30 mouse cellular contexts compared by ENCODE assay signal in the genomic region with DNA sequence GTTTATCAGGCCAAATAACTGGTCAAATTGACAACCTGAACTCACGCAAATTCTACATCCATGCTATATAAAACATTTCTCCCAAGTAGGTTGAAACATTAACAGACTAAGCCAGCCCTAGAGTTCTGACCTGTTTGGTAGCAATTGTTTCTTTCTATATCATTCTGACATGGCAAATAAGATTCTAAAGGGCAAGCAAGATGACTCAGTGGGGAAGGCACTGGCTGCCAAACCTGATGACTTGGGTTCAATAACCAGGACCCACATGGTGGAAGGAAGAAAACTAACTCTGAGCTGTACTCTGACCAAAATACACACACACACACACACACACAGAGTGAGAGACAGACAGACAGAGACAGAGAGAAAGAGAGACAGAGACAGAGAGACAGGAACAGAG. TPM values are rescaled to one million over a fixed set of nuclear protein-coding genes. Genes with fewer than 3 reads are reported as not detected.
DNase-seq lines count a peak whose midpoint lies in the region; ATAC-seq and TF ChIP-seq lines count a peak whose summit lies in the region.
"Had no signal": no experiment of that assay in that cellular context is flagged by ENCODE, and none has a peak within 500 bp of the region (broad histone marks: within the 10 kb centered on the region; RNA-seq: fewer than 3 reads in every experiment).

No protein-coding gene starts in this region.

- H3K27me3 ChIP-seq in megakaryocyte, embryonic 14.5 days (replicated peaks): no peaks in the 10 kb centered on the region
- H3K27me3 ChIP-seq in MEL (ENCODE audit: control insufficient read depth in 1 of 2, insufficient read depth in 2 of 2, low read length in 2 of 2): no peaks in the 10 kb centered on the region
- H3K27me3 ChIP-seq in stomach, postnatal 0 days (ENCODE audit: control insufficient read depth, insufficient read depth, low read length): no peaks in the 10 kb centered on the region
- no peaks in the 10 kb centered on the region for H3K27me3 ChIP-seq in midbrain, embryonic 11.5 days (ENCODE audit: control insufficient read depth, insufficient read depth, low read length)
- H3K27me3 ChIP-seq: embryonic facial prominence, embryonic 12.5 days; embryonic facial prominence, embryonic 15.5 days; forebrain, embryonic 13.5 days; heart, embryonic 13.5 days had no signal

- H3K4me1 ChIP-seq in megakaryocyte, embryonic 14.5 days: peaks cover 78% of the 10 kb centered on the region
- H3K4me1 ChIP-seq in MEL (ENCODE audit: control insufficient read depth in 1 of 2, insufficient read depth in 2 of 2, low read length in 2 of 2): peaks cover 32 to 36% of the 10 kb centered on the region in 2 experiments
- H3K4me1 ChIP-seq in embryonic fibroblast, embryonic 13.5 days (ENCODE audit: control insufficient read depth, insufficient read depth, low read length): peaks cover 4% of the 10 kb centered on the region
- no peaks in the 10 kb centered on the region for H3K4me1 ChIP-seq in stomach, postnatal 0 days (replicated peaks; ENCODE audit: control insufficient read depth, insufficient read depth)
- H3K4me1 ChIP-seq in midbrain, embryonic 11.5 days (ENCODE audit: control insufficient read depth, insufficient read depth, low read length): no peaks in the 10 kb centered on the region
- H3K4me1 ChIP-seq: embryonic facial prominence, embryonic 12.5 days; embryonic facial prominence, embryonic 15.5 days; forebrain, embryonic 10.5 days; forebrain, embryonic 13.5 days; heart, embryonic 10.5 days; heart, embryonic 13.5 days had no signal

- TF ChIP-seq POLR2A in MEL (IDR thresholded peaks at IDR 0.05; ENCODE audit: control insufficient read depth in 1 of 2, insufficient read depth in 1 of 2, low read depth in 1 of 2, low read length in 2 of 2, poor library complexity in 1 of 2): no peak
- no peak for TF ChIP-seq POLR2A in embryonic fibroblast, embryonic 13.5 days (IDR thresholded peaks at IDR 0.05; ENCODE audit: low read depth, low read length)

- 69% methylated on average over 1 of the region's 1 CpGs for WGBS in stomach, postnatal 0 days
- 97% methylated on average over 1 of the region's 1 CpGs for WGBS in midbrain, embryonic 11.5 days

- H3K27ac ChIP-seq in MEL (ENCODE audit: control insufficient read depth, low read depth, low read length): peak overlapping the region; percentile 29; the same call in 1 of the 2 replicates
- H3K27ac ChIP-seq in embryonic fibroblast, embryonic 13.5 days (ENCODE audit: insufficient read depth, low read length): peak overlapping the region; percentile 7; the same call in 1 of the 2 replicates
- H3K27ac ChIP-seq in stomach, postnatal 0 days (replicated peaks): no peak overlapping the region
- no peak overlapping the region for H3K27ac ChIP-seq in midbrain, embryonic 11.5 days (ENCODE audit: low read depth, low read length)
- H3K27ac ChIP-seq: embryonic facial prominence, embryonic 12.5 days; embryonic facial prominence, embryonic 15.5 days; forebrain, embryonic 10.5 days; forebrain, embryonic 13.5 days; heart, adult 2 months; heart, embryonic 10.5 days; heart, embryonic 13.5 days; hindbrain, embryonic 14.5 days; hindbrain, postnatal 0 days had no signal

- no peaks in the 10 kb centered on the region for H3K9me3 ChIP-seq in megakaryocyte, embryonic 14.5 days
- no peaks in the 10 kb centered on the region for H3K9me3 ChIP-seq in MEL (replicated peaks; ENCODE audit: insufficient read depth, low read length)
- no peaks in the 10 kb centered on the region for H3K9me3 ChIP-seq in stomach, postnatal 0 days (ENCODE audit: control insufficient read depth, low read length)
- no peaks in the 10 kb centered on the region for H3K9me3 ChIP-seq in midbrain, embryonic 11.5 days (ENCODE audit: control insufficient read depth, low read length)
- H3K9me3 ChIP-seq: embryonic facial prominence, embryonic 12.5 days; embryonic facial prominence, embryonic 15.5 days; forebrain, embryonic 10.5 days; forebrain, embryonic 13.5 days; heart, embryonic 10.5 days; heart, embryonic 13.5 days had no signal

- no peak for TF ChIP-seq EP300 in MEL (IDR thresholded peaks at IDR 0.05; ENCODE audit: low read depth in 1 of 2, low read length in 2 of 2)
- TF ChIP-seq EP300 in stomach, postnatal 0 days (optimal IDR thresholded peaks at IDR 0.05): no peak

- H3K9ac ChIP-seq in MEL (ENCODE audit: control insufficient read depth, low read depth, low read length, poor library complexity, severe bottlenecking): no peak overlapping the region
- H3K9ac ChIP-seq in stomach, postnatal 0 days (ENCODE audit: low read length): no peak overlapping the region
- no peak overlapping the region for H3K9ac ChIP-seq in midbrain, embryonic 11.5 days (ENCODE audit: low read length)
- H3K9ac ChIP-seq: embryonic facial prominence, embryonic 12.5 days; embryonic facial prominence, embryonic 15.5 days; forebrain, embryonic 13.5 days; heart, embryonic 13.5 days; hindbrain, embryonic 14.5 days had no signal

- H3K4me2 ChIP-seq in stomach, postnatal 0 days (replicated peaks; ENCODE audit: low read depth): no peak overlapping the region
- no peak overlapping the region for H3K4me2 ChIP-seq in midbrain, embryonic 11.5 days
- H3K4me2 ChIP-seq: embryonic facial prominence, embryonic 12.5 days; embryonic facial prominence, embryonic 15.5 days; forebrain, embryonic 13.5 days; heart, embryonic 13.5 days; hindbrain, embryonic 14.5 days had no signal

- TF ChIP-seq RAD21 in MEL (IDR thresholded peaks at IDR 0.05; ENCODE audit: low read depth, low read length): no peak

- no peak for TF ChIP-seq CTCF in MEL (IDR thresholded peaks at IDR 0.05 in 2 of 3, conservative IDR thresholded peaks at IDR 0.05 in 1 of 3; ENCODE audit: control insufficient read depth in 1 of 3, insufficient read depth in 1 of 3, low read depth in 2 of 3, low read length in 3 of 3, poor library complexity in 1 of 3, severe bottlenecking in 1 of 3)
- TF ChIP-seq CTCF in embryonic fibroblast, embryonic 13.5 days (IDR thresholded peaks at IDR 0.05; ENCODE audit: borderline replicate concordance, insufficient read depth, low read length): no peak
- no peak for TF ChIP-seq CTCF in stomach, postnatal 0 days (IDR thresholded peaks at IDR 0.05; ENCODE audit: low read depth)

- no peak for ATAC-seq in megakaryocyte, adult 5-6 weeks (ENCODE audit: poor library complexity, severe bottlenecking)
- peak; percentile 73; the same call in 1 of the 2 replicates for ATAC-seq in stomach, postnatal 0 days (ENCODE audit: low FRiP score, low TSS enrichment)
- ATAC-seq in midbrain, embryonic 11.5 days (ENCODE audit: low FRiP score): no peak
- ATAC-seq: activated CD4-positive, CD25-positive, alpha-beta regulatory T cell, adult 4 months; forebrain, embryonic 13.5 days; forebrain, embryonic 16.5 days; hindbrain, postnatal 0 days had no signal

- H3K36me3 ChIP-seq in megakaryocyte, embryonic 14.5 days (replicated peaks; ENCODE audit: low read length): peaks cover 29% of the 10 kb centered on the region
- H3K36me3 ChIP-seq in MEL (ENCODE audit: control insufficient read depth in 1 of 2, insufficient read depth in 2 of 2, low read length in 2 of 2): peaks cover 0 to 41% of the 10 kb centered on the region in 2 experiments; a peak in 2 of 4 replicates
- H3K36me3 ChIP-seq in stomach, postnatal 0 days (ENCODE audit: control insufficient read depth, insufficient read depth, low read length): no peaks in the 10 kb centered on the region
- no peaks in the 10 kb centered on the region for H3K36me3 ChIP-seq in midbrain, embryonic 11.5 days (ENCODE audit: control insufficient read depth, insufficient read depth, low read length)
- H3K36me3 ChIP-seq: embryonic facial prominence, embryonic 12.5 days; embryonic facial prominence, embryonic 15.5 days; forebrain, embryonic 10.5 days; G1E; heart, embryonic 10.5 days; heart, embryonic 13.5 days had no signal

- DNase-seq in MEL (ENCODE audit: low read depth, low spot score): no peak
- DNase-seq in stomach, postnatal 0 days (ENCODE audit: low spot score): peak; percentile 27
- DNase-seq in lung, postnatal 10 days: no peak
- no peak for DNase-seq in cerebellum, postnatal 10 days
- DNase-seq in midbrain, embryonic 11.5 days (ENCODE audit: low spot score, missing footprints): no peak
- DNase-seq: adrenal gland, adult 8-10 months; adrenal gland, postnatal 25 days; cerebellum, adult 18-20 months; cerebellum, adult 9-10 months; cerebellum, postnatal 25 days; gastrocnemius, postnatal 10 days; gastrocnemius, postnatal 36 days; heart, adult 2 months; heart, postnatal 14 days; heart, postnatal 4 days had no signal

- H3K79me2 ChIP-seq in MEL (ENCODE audit: control insufficient read depth, insufficient read depth, low read length, poor library complexity): no peaks in the 10 kb centered on the region; the same call in none of the 2 replicates

- H3K4me3 ChIP-seq in megakaryocyte, embryonic 14.5 days (replicated peaks): peak overlapping the region; percentile 56
- H3K4me3 ChIP-seq in MEL (ENCODE audit: control insufficient read depth in 1 of 2, insufficient read depth in 1 of 2, low read depth in 2 of 2, low read length in 2 of 2): no peak overlapping the region
- H3K4me3 ChIP-seq in embryonic fibroblast, embryonic 13.5 days (ENCODE audit: insufficient read depth, low read length): no peak overlapping the region
- H3K4me3 ChIP-seq in stomach, postnatal 0 days (ENCODE audit: low read depth, low read length): no peak overlapping the region
- H3K4me3 ChIP-seq in midbrain, embryonic 11.5 days (ENCODE audit: low read depth, low read length): no peak overlapping the region
- H3K4me3 ChIP-seq: embryonic facial prominence, embryonic 12.5 days; embryonic facial prominence, embryonic 15.5 days; erythroblast, embryonic 14.5 days; forebrain, embryonic 10.5 days; forebrain, embryonic 13.5 days; heart, adult 2 months; heart, embryonic 10.5 days; heart, embryonic 13.5 days had no signal

TF ChIP-seq in MEL, 35 proteins besides CTCF, POLR2A, EP300 and RAD21:
- TF ChIP-seq MEF2A (IDR thresholded peaks at IDR 0.05; ENCODE audit: extremely low read depth, insufficient replicate concordance, low read depth, low read length, poor library complexity, severe bottlenecking) (no peak), MAX (IDR thresholded peaks at IDR 0.05; ENCODE audit: low read length) (no peak), SMC3 (IDR thresholded peaks at IDR 0.05; ENCODE audit: low read depth, low read length) (no peak), MYB (IDR thresholded peaks at IDR 0.05; ENCODE audit: low read depth, low read length) (no peak)

RNA-seq across cellular contexts. Expression of gene Pla2g4a, which starts 11.8 kb away (rescaled TPM):
- polyA plus RNA-seq in megakaryocyte, embryonic 14.5 days (2012; ENCODE audit: insufficient read depth, low replicate concordance): 0.58 and 5.3 TPM in 2 replicates
- 31.8 and 32.3 TPM in 2 replicates for total RNA-seq in megakaryocyte, adult 5-6 weeks (2015)
- 69.2 and 86.6 TPM in 2 replicates for total RNA-seq in megakaryocyte, adult 5-6 weeks (2017)
- total RNA-seq in MEL (2012; rRNA removed): 6.4 and 8.6 TPM in 2 replicates
- polyA plus RNA-seq in MEL (2012; ENCODE audit: insufficient read depth in 1 of 2, insufficient read length in 2 of 2, low read depth in 1 of 2, low replicate concordance in 2 of 2, missing spikeins in 1 of 2): 10 to 100 TPM in 1 of 2 experiments, not detected in 1; 14.4 TPM
- polyA plus RNA-seq in embryonic fibroblast, embryonic 13.5 days (2011; ENCODE audit: insufficient read length, low read depth, missing spikeins): 156 and 277 TPM in 2 replicates
- 31.4 and 31.6 TPM in 2 replicates for polyA plus RNA-seq in stomach, postnatal 0 days (2015; fragmentation: Nextera tagmentation; extraction: Ambion mirVana)
- polyA plus RNA-seq in midbrain, embryonic 11.5 days (2014; fragmentation: Nextera tagmentation; extraction: Ambion mirVana): 3.6 and 3.8 TPM in 2 replicates
- polyA plus RNA-seq: erythroblast, embryonic 14.5 days; G1E had no signal

Comparison
In these comparisons a context has a peak if more than half of its experiments do, and no peak if none do; other contexts are left out.
1. H3K27ac ChIP-seq: peak in MEL (single experiment) and embryonic fibroblast, embryonic 13.5 days (single experiment); none in stomach, postnatal 0 days (single experiment) and midbrain, embryonic 11.5 days (single experiment).